In genomic region chr13:56755871-56756270, GRCm38 (mm10) we compare ENCODE assay signal across 10 mouse cellular contexts. TPM values are rescaled to one million over a fixed set of nuclear protein-coding genes. Genes with fewer than 3 reads are reported as not detected.
DNase-seq lines count a peak whose midpoint lies in the region; ATAC-seq and TF ChIP-seq lines count a peak whose summit lies in the region.
"Had no signal": no experiment of that assay in that cellular context is flagged by ENCODE, and none has a peak within 500 bp of the region (broad histone marks: within the 10 kb centered on the region; RNA-seq: fewer than 3 reads in every experiment).

No protein-coding gene starts in this region.

- 61% methylated on average over 6 of the region's 6 CpGs for WGBS in kidney, adult 2 months
- WGBS in kidney, embryonic 15.5 days, result 66% methylated on average over 6 of the region's 6 CpGs

- DNase-seq in kidney, adult 2 months, result peak; percentile 54
- peak; percentile 51 for DNase-seq in adrenal gland, adult 2 months
- peak; percentile 48 to 49 for DNase-seq in kidney, postnatal 36 days
- DNase-seq in cerebellum, adult 9-10 months, result no peak
- DNase-seq in Muller cell, postnatal 12 days (ENCODE audit: inconsistent ontology term), result no peak

- no peak overlapping the region for H3K27ac ChIP-seq in kidney, adult 2 months (ENCODE audit: insufficient read depth, low read depth, low read length)
- no peak overlapping the region for H3K27ac ChIP-seq in kidney, embryonic 15.5 days
- no peak overlapping the region for H3K27ac ChIP-seq in testis, adult 2 months (ENCODE audit: control insufficient read depth, insufficient read depth, low read depth, low read length)
- H3K27ac ChIP-seq: heart, embryonic 15.5 days; neural tube, embryonic 12.5 days had no signal

- TF ChIP-seq CTCF in kidney, adult 2 months (conservative IDR thresholded peaks at IDR 0.05; ENCODE audit: insufficient read depth, insufficient read length, low read depth, low read length), result peak; percentile 34; the same call in 1 of the 2 replicates
- peak; percentile 62 for TF ChIP-seq CTCF in testis, adult 2 months (IDR thresholded peaks at IDR 0.05; ENCODE audit: control insufficient read depth, insufficient read depth, insufficient replicate concordance, low read depth, low read length)

- H3K4me3 ChIP-seq in kidney, adult 2 months (ENCODE audit: insufficient read depth, low read depth, low read length), result no peak overlapping the region
- H3K4me3 ChIP-seq in kidney, embryonic 15.5 days (replicated peaks), result no peak overlapping the region
- no peak overlapping the region for H3K4me3 ChIP-seq in testis, adult 2 months (ENCODE audit: control insufficient read depth, low read depth, low read length)
- H3K4me3 ChIP-seq: heart, embryonic 15.5 days; neural tube, embryonic 12.5 days had no signal

- TF ChIP-seq POLR2A in kidney, adult 2 months (IDR thresholded peaks at IDR 0.05; ENCODE audit: low read depth, low read length), result no peak
- TF ChIP-seq POLR2A in testis, adult 2 months (IDR thresholded peaks at IDR 0.05; ENCODE audit: control insufficient read depth, low read depth, low read length), result no peak

- ATAC-seq in kidney, embryonic 15.5 days (replicated peaks; ENCODE audit: low FRiP score), result no peak
- no peak for ATAC-seq in megakaryocyte, adult 5-6 weeks (ENCODE audit: poor library complexity, severe bottlenecking)

- H3K4me1 ChIP-seq in kidney, adult 2 months (ENCODE audit: control insufficient read depth, insufficient read depth, low read length), result no peaks in the 10 kb centered on the region
- peaks cover 21% of the 10 kb centered on the region for H3K4me1 ChIP-seq in kidney, embryonic 15.5 days
- H3K4me1 ChIP-seq in testis, adult 2 months (ENCODE audit: control insufficient read depth, insufficient read depth, low read length), result peaks cover 8% of the 10 kb centered on the region

- no peaks in the 10 kb centered on the region for H3K27me3 ChIP-seq in kidney, adult 2 months (replicated peaks; ENCODE audit: control insufficient read depth, insufficient read depth, low read length)
- H3K27me3 ChIP-seq in kidney, embryonic 15.5 days, result peaks cover 46% of the 10 kb centered on the region
- H3K27me3 ChIP-seq in testis, adult 2 months (ENCODE audit: control insufficient read depth, insufficient read depth, low read length), result no peaks in the 10 kb centered on the region

- H3K36me3 ChIP-seq in kidney, adult 2 months (ENCODE audit: control insufficient read depth, insufficient read depth, low read length), result no peaks in the 10 kb centered on the region
- H3K36me3 ChIP-seq in kidney, embryonic 15.5 days, result no peaks in the 10 kb centered on the region
- H3K36me3 ChIP-seq in testis, adult 2 months (ENCODE audit: control insufficient read depth, insufficient read depth, low read length), result no peaks in the 10 kb centered on the region
- H3K36me3 ChIP-seq: heart, embryonic 15.5 days; neural tube, embryonic 12.5 days had no signal

- no peak overlapping the region for H3K4me2 ChIP-seq in kidney, embryonic 15.5 days
- H3K4me2 ChIP-seq: heart, embryonic 15.5 days; neural tube, embryonic 12.5 days had no signal

- no peak overlapping the region for H3K9ac ChIP-seq in kidney, embryonic 15.5 days
- H3K9ac ChIP-seq: heart, embryonic 15.5 days; neural tube, embryonic 12.5 days had no signal

- H3K9me3 ChIP-seq in kidney, embryonic 15.5 days (replicated peaks), result no peaks in the 10 kb centered on the region
- H3K9me3 ChIP-seq: heart, embryonic 15.5 days; neural tube, embryonic 12.5 days had no signal

RNA-seq across cellular contexts. Expression of gene Gm45623, which starts 2.2 kb away (rescaled TPM):
- 0.06 and 0.08 TPM in 2 replicates for polyA plus RNA-seq in kidney, adult 2 months (2012; rRNA removed)
- polyA plus RNA-seq in kidney, embryonic 15.5 days (2015; fragmentation: Nextera tagmentation; extraction: Ambion mirVana), result not detected in 2 replicates
- total RNA-seq in adrenal gland, adult 2 months (2021), result not detected
- polyA plus RNA-seq in adrenal gland, adult 2 months (2012; rRNA removed), result not detected in 2 replicates
- 0.25 and 0.60 TPM in 2 replicates for polyA plus RNA-seq in testis, adult 2 months (2012; rRNA removed)
- total RNA-seq in megakaryocyte, adult 5-6 weeks (2015), result not detected in 2 replicates
- not detected in 2 replicates for total RNA-seq in megakaryocyte, adult 5-6 weeks (2017)
- polyA plus RNA-seq: heart, embryonic 15.5 days had no signal

RNA-seq across cellular contexts. Expression of gene Smad5, which starts 53.1 kb away (rescaled TPM):
- 21.1 and 31.4 TPM in 2 replicates for polyA plus RNA-seq in kidney, adult 2 months (2012; rRNA removed)
- 33.3 and 34.6 TPM in 2 replicates for polyA plus RNA-seq in kidney, embryonic 15.5 days (2015; fragmentation: Nextera tagmentation; extraction: Ambion mirVana)
- total RNA-seq in adrenal gland, adult 2 months (2021), result 10 to 100 TPM; 48.9 to 49.7 TPM
- polyA plus RNA-seq in adrenal gland, adult 2 months (2012; rRNA removed), result 9.7 and 16.7 TPM in 2 replicates
- 11.8 and 13.6 TPM in 2 replicates for polyA plus RNA-seq in testis, adult 2 months (2012; rRNA removed)
- total RNA-seq in megakaryocyte, adult 5-6 weeks (2015), result 26.9 and 28.1 TPM in 2 replicates
- total RNA-seq in megakaryocyte, adult 5-6 weeks (2017), result 14.1 and 16.7 TPM in 2 replicates

Comparison
In these comparisons a context has a peak if more than half of its experiments do, and no peak if none do; other contexts are left out.
1. DNase-seq: peak in kidney, adult 2 months (single experiment), adrenal gland, adult 2 months (single experiment) and kidney, postnatal 36 days (2 of 2); none in cerebellum, adult 9-10 months (single experiment) and Muller cell, postnatal 12 days (single experiment).